Mouse (Mus musculus): ENCODE data around the gene Tcl1b5. TPM values are rescaled to one million over a fixed set of nuclear protein-coding genes. Genes with fewer than 3 reads are reported as not detected.

Tcl1b5 gene
- total RNA-seq, 4 experiments from 2014 or later = not detected

GRCm38 (mm10) chr12:105207071-105207470 lies 30.9 kb downstream of the Tcl1b5 start:
- DNase-seq (ENCODE audit: low spot score in 2 of 2) = no peak

DNA sequence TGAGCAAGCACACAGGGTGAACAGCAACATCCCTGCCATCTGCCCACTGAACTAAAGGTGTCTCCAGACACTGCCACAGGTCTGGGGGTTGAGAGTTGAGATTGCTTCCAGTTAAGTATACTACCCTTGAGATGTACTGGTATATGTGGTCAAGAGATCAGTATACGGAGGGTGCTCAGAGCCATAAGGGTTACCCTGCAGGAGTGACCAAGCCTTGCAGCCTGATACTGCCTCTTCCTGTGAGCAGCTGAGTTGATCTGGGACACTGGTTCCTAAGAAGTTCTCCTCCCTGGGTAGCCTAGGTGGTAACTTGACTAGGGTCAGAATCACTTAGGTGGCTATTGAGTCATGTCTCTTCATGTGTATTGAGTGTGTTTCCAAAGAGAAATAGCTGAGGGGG lies 32.3 kb downstream of the Tcl1b5 start:
- no peak for DNase-seq (ENCODE audit: low spot score in 2 of 2)

GRCm38 (mm10) chr12:105209231-105209630 lies 33.1 kb downstream of the Tcl1b5 start:
- DNase-seq (ENCODE audit: low spot score in 2 of 2) = no peak

GRCm38 (mm10) chr12:105217101-105217760 lies 41.1 kb downstream of the Tcl1b5 start:
- no peak for DNase-seq (ENCODE audit: low spot score in 2 of 2)

GRCm38 (mm10) chr12:105222601-105223319 lies 46.6 kb downstream of the Tcl1b5 start, which contains the start of gene Tcl1:
Tcl1 (minus strand) TSS chr12:105222793.
- DNase-seq (ENCODE audit: low spot score in 2 of 2) = no peak

GRCm38 (mm10) chr12:105224621-105225320 lies 48.6 kb downstream of the Tcl1b5 start:
- DNase-seq (ENCODE audit: low spot score in 2 of 2) = no peak

Other genes with a start within 250 kb of the Tcl1b5 start
- gene Syne3, start 166.5 kb upstream of the Tcl1b5 start, total RNA-seq (2022) = 1 to 10 TPM; 2.0 to 3.0 (median 2.8) TPM
- 10 to 100 TPM; 41.7 to 50.8 (median 46.0) TPM for gene Glrx5, start 143.7 kb upstream of the Tcl1b5 start, total RNA-seq (2022)
- not detected for gene Tcl1b2, start 30.3 kb upstream of the Tcl1b5 start, total RNA-seq (2022)
- not detected for gene Tcl1b1, start 16.7 kb upstream of the Tcl1b5 start, total RNA-seq (2022)
- not detected for gene Tcl1b3, start 14.7 kb downstream of the Tcl1b5 start, total RNA-seq (2022)
- not detected for gene Tcl1b4, start 25.6 kb downstream of the Tcl1b5 start, total RNA-seq (2022)
- not detected for gene Tcl1, start 46.4 kb downstream of the Tcl1b5 start, total RNA-seq (2022)
- gene Tunar, start 157.5 kb downstream of the Tcl1b5 start, total RNA-seq (2022) = 10 to 100 TPM in 1 of 4 experiments, 1 to 10 TPM in 3; 9.0 to 10.2 (median 9.4) TPM